Mouse (Mus musculus) ES-Bruce4 (cell line): Measurements from ENCODE around the gene Slco1a6.
"Not testable (repeated sequence)": the region's sequence is repeated elsewhere in the genome, so short reads cannot be mapped to it uniquely, and the experiment has no call there.

Experiments
- CTCF ChIP-seq: IDR thresholded peaks from one replicate; pipeline ENCODE4 v1.8.1; 2011; ENCODE audit warnings: low read depth, low read length
- EP300 ChIP-seq: IDR thresholded peaks from 2 replicates; pipeline ENCODE4 v1.6.1; 2011; ENCODE audit warnings: low read depth, low read length; ENCODE audit not compliant: insufficient read depth
- POLR2A ChIP-seq: IDR thresholded peaks from one replicate; pipeline ENCODE4 v1.8.1; 2011; ENCODE audit warnings: low read length; ENCODE audit not compliant: insufficient read depth

DNA sequence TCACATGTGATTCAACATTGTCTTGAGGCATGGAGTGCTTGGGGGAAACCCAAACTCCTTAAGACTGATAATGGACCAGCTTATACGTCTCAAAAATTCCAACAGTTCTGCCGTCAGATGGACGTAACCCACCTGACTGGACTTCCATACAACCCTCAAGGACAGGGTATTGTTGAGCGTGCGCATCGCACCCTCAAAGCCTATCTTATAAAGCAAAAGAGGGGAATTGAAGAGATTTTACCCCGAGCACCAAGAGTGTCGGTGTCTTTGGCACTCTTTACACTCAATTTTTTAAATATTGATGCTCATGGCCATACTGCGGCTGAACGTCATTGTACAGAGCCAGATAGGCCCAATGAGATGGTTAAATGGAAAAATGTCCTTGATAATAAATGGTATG is 54.2 kb downstream of the Slco1a6 start:
- not testable (repeated sequence) for TF ChIP-seq CTCF, EP300, POLR2A
